Mouse (Mus musculus) neural tube, embryonic 14.5 days (tissue): ENCODE data around the gene Doc2a. TPM values are rescaled to one million over a fixed set of nuclear protein-coding genes. Genes with fewer than 3 reads are reported as not detected.

Experiments used
- ATAC-seq: fragments of 200-750 bp; cut with Nextera tagmentation; 2 replicates; pipeline ENCODE4 v1.8.0; 2017; ENCODE audit warnings: low read depth, mild to moderate bottlenecking, moderate TSS enrichment, moderate library complexity
- H3K27ac ChIP-seq: fragments of 300-500 bp; sonication (generic); 2 replicates; pipeline ENCODE4 v1.5.1; 2014; ENCODE audit warnings: low read depth, mild to moderate bottlenecking, control low read depth, low read length, moderate library complexity, mixed read lengths
- H3K27me3 ChIP-seq: fragments of 300-500 bp; sonication (generic); 2 replicates; pipeline ENCODE4 v1.6.1; 2014; ENCODE audit warnings: low read length; ENCODE audit not compliant: control insufficient read depth, insufficient read depth
- H3K36me3 ChIP-seq: fragments of 300-500 bp; sonication (generic); 2 replicates; pipeline ENCODE4 v1.6.1; 2014; ENCODE audit warnings: low read length, mixed read lengths; ENCODE audit not compliant: control insufficient read depth, insufficient read depth
- H3K4me1 ChIP-seq: fragments of 300-500 bp; sonication (generic); 2 replicates; pipeline ENCODE4 v1.6.1; 2014; ENCODE audit warnings: low read length; ENCODE audit not compliant: control insufficient read depth, insufficient read depth
- H3K4me2 ChIP-seq: fragments of 300-500 bp; sonication (generic); 2 replicates; pipeline ENCODE4 v1.6.1; 2014; ENCODE audit warnings: mild to moderate bottlenecking, low read depth, low read length, control low read depth
- H3K4me3 ChIP-seq: fragments of 300-500 bp; sonication (generic); 2 replicates; pipeline ENCODE4 v1.5.1; 2014; ENCODE audit warnings: low read depth, low read length, control low read depth, mixed read lengths
- H3K9ac ChIP-seq: fragments of 300-500 bp; sonication (generic); replicated peaks from 2 replicates; pipeline ENCODE4 v1.6.1; 2014; ENCODE audit warnings: low read depth, mild to moderate bottlenecking, control low read depth, low read length, mixed read lengths
- H3K9me3 ChIP-seq: fragments of 300-500 bp; sonication (generic); 2 replicates; pipeline ENCODE4 v1.6.1; 2016; ENCODE audit warnings: low read length; ENCODE audit not compliant: control insufficient read depth
- WGBS: fragments of 180-500 bp; shearing (Covaris S2); extraction: QIAGEN DNeasy Blood & Tissue Kit; methylation state at CpG from one replicate; pipeline ENCODE4 v1.1.7; 2014; 5-methylcytosine and 5-hydroxymethylcytosine counted together
- polyA plus RNA-seq: library from polyadenylated mRNA; unstranded; fragments of >200 nt; fragmentation: Nextera tagmentation; extraction: Ambion mirVana; gene quantifications from 2 replicates; pipeline ENCODE4 v1.2.1, GENCODE M21; 2014

The Doc2a gene
- 18.4 and 20.2 TPM in 2 replicates for polyA plus RNA-seq

DNA sequence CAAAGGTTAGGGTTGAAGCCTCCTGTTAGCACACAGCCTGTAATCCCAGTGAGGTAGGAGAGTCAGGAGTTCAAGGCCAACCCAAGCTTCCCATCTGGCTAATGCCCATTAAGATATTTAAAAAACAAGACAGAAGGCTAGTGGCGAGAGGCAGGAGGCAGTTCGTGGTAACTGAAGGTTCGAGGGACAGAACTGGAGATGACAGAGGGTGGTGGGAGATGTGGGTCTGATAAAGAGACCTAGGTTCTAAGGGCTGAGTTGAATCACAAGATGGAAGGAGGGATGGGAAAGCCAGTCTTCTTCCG, at the start of gene Doc2a:
Gene Doc2a (plus strand): TSS at position 301 of the 305 bp plus-strand sequence.
- Histone ChIP-seq H3K9ac (peak within 1 kb of the TSS; percentile 72), H3K27ac (no peak within 1 kb of the TSS), H3K9me3 (no peaks in the 10 kb centered on the region), H3K4me2 (peak within 1 kb of the TSS; percentile 99), H3K27me3 (peaks cover 9% of the 10 kb centered on the region), H3K4me1 (peaks cover 8% of the 10 kb centered on the region; the same call in 1 of the 2 replicates), H3K4me3 (peak within 1 kb of the TSS; percentile 52), H3K36me3 (peaks cover 4% of the 10 kb centered on the region; the same call in 1 of the 2 replicates)
- ATAC-seq = no peak
- 24% methylated on average over 4 of the region's 4 CpGs for WGBS

- Histone ChIP-seq H3K9me3 (no peaks in the 10 kb centered on the region), H3K9ac (peak overlapping the region; percentile 87), H3K4me1 (peaks cover 19% of the 10 kb centered on the region), H3K4me3 (peak overlapping the region; percentile 81), H3K27ac (peak overlapping the region; percentile 95), H3K36me3 (peaks cover 26% of the 10 kb centered on the region), H3K27me3 (no peaks in the 10 kb centered on the region), H3K4me2 (peak overlapping the region; percentile 90)
- ATAC-seq = no peak
- under 1% methylated on average over 40 of the region's 40 CpGs for WGBS
Observed at GRCm38 (mm10) chr7:126798127-126799049, 48.8 kb upstream of the Doc2a start.

GRCm38 (mm10) chr7:126799050-126799467, 48.2 kb upstream of the Doc2a start:
- peak; percentile 96 for ATAC-seq
- no peaks in the 10 kb centered on the region for H3K9me3 ChIP-seq
- peak overlapping the region; percentile 90 for H3K4me2 ChIP-seq
- WGBS = under 1% methylated on average over 29 of the region's 36 CpGs
- H3K36me3 ChIP-seq = peaks cover 25% of the 10 kb centered on the region
- peak overlapping the region; percentile 95 for H3K27ac ChIP-seq
- peak overlapping the region; percentile 81 for H3K4me3 ChIP-seq
- H3K9ac ChIP-seq = peak overlapping the region; percentile 87
- no peaks in the 10 kb centered on the region for H3K27me3 ChIP-seq
- H3K4me1 ChIP-seq = peaks cover 19% of the 10 kb centered on the region

GRCm38 (mm10) chr7:126799468-126800268, 47.5 kb upstream of the Doc2a start:
- Histone ChIP-seq H3K36me3 (peaks cover 22% of the 10 kb centered on the region), H3K4me2 (peak overlapping the region; percentile 90), H3K9ac (peak overlapping the region; percentile 87), H3K27me3 (no peaks in the 10 kb centered on the region), H3K4me1 (peaks cover 19% of the 10 kb centered on the region), H3K9me3 (no peaks in the 10 kb centered on the region), H3K4me3 (peak overlapping the region; percentile 81), H3K27ac (peak overlapping the region; percentile 95)
- peak; percentile 93 for ATAC-seq
- 2% methylated on average over 38 of the region's 38 CpGs for WGBS

- H3K4me2 ChIP-seq = peak overlapping the region; percentile 90
- WGBS = 48% methylated on average over 5 of the region's 5 CpGs
- no peak overlapping the region; the same call in 1 of the 2 replicates for H3K27ac ChIP-seq
- H3K27me3 ChIP-seq = no peaks in the 10 kb centered on the region
- no peaks in the 10 kb centered on the region for H3K9me3 ChIP-seq
- H3K36me3 ChIP-seq = peaks cover 15% of the 10 kb centered on the region
- H3K4me1 ChIP-seq = peaks cover 19% of the 10 kb centered on the region
- peak overlapping the region; percentile 87 for H3K9ac ChIP-seq
- H3K4me3 ChIP-seq = peak overlapping the region; percentile 81
- ATAC-seq = no peak
Observed at GRCm38 (mm10) chr7:126800269-126801056, 46.8 kb upstream of the Doc2a start.

GRCm38 (mm10) chr7:126801057-126801422, 46.2 kb upstream of the Doc2a start:
- Histone ChIP-seq H3K27ac (no peak overlapping the region), H3K4me3 (no peak overlapping the region), H3K9me3 (no peaks in the 10 kb centered on the region), H3K9ac (no peak overlapping the region), H3K4me2 (no peak overlapping the region), H3K36me3 (peaks cover 11% of the 10 kb centered on the region), H3K27me3 (no peaks in the 10 kb centered on the region), H3K4me1 (peaks cover 19% of the 10 kb centered on the region)
- no peak for ATAC-seq
- 95% methylated on average over 16 of the region's 16 CpGs for WGBS

GRCm38 (mm10) chr7:126802134-126802889, 44.9 kb upstream of the Doc2a start:
- Histone ChIP-seq H3K27me3 (no peaks in the 10 kb centered on the region), H3K4me3 (no peak overlapping the region), H3K9me3 (no peaks in the 10 kb centered on the region), H3K4me1 (peaks cover 12% of the 10 kb centered on the region), H3K27ac (no peak overlapping the region), H3K36me3 (no peaks in the 10 kb centered on the region), H3K9ac (no peak overlapping the region), H3K4me2 (no peak overlapping the region)
- WGBS = 83% methylated on average over 11 of the region's 11 CpGs
- ATAC-seq = no peak

- H3K9ac ChIP-seq = no peak overlapping the region
- no peaks in the 10 kb centered on the region for H3K36me3 ChIP-seq
- peaks cover 8% of the 10 kb centered on the region; the same call in 1 of the 2 replicates for H3K4me1 ChIP-seq
- H3K4me2 ChIP-seq = no peak overlapping the region
- H3K27ac ChIP-seq = no peak overlapping the region
- no peaks in the 10 kb centered on the region for H3K27me3 ChIP-seq
- ATAC-seq = no peak
- no peaks in the 10 kb centered on the region for H3K9me3 ChIP-seq
- WGBS = 91% methylated on average over 6 of the region's 6 CpGs
- no peak overlapping the region for H3K4me3 ChIP-seq
Observed at GRCm38 (mm10) chr7:126803181-126803580, 44.0 kb upstream of the Doc2a start.
